Mouse (Mus musculus) T-cell, adult 66 days (primary cell): ENCODE data around the gene Loxl4. TPM values are rescaled to one million over a fixed set of nuclear protein-coding genes. Genes with fewer than 3 reads are reported as not detected.

Experiments
- total RNA-seq, 2 experiments: library from RNA; stranded (reverse); gene quantifications; 3 replicates in 1 of 2; 4 replicates in 1 of 2; pipeline ENCODE4 v1.2.4; 2023

Loxl4 gene
- total RNA-seq, result not detected

GRCm38 (mm10) chr19:42612654-42613053 lies at the start of gene Loxl4:
TSS of gene Loxl4 (minus strand) at chr19:42612813.

Other genes starting within 250 kb of the Loxl4 start
- not detected for gene Crtac1, start 181.0 kb downstream of the Loxl4 start, total RNA-seq
- 10 to 100 TPM; 44.4 to 45.0 TPM for gene R3hcc1l, start 94.1 kb downstream of the Loxl4 start, total RNA-seq
- 1 to 10 TPM; 3.6 to 5.4 TPM for gene Pyroxd2, start 140.0 kb upstream of the Loxl4 start, total RNA-seq
- 10 to 100 TPM; 34.6 to 35.6 TPM for gene Hps1, start 167.2 kb upstream of the Loxl4 start, total RNA-seq